ENCODE assay signal across 8 mouse cellular contexts in genomic region chr16:34691156-34691555, GRCm38 (mm10). TPM values are rescaled to one million over a fixed set of nuclear protein-coding genes. Genes with fewer than 3 reads are reported as not detected.
DNase-seq lines count a peak whose midpoint lies in the region; ATAC-seq and TF ChIP-seq lines count a peak whose summit lies in the region.

No protein-coding gene starts in this region.

- intact Hi-C loops in left cerebral cortex, postnatal 14 days (cut with DNase I) = loop anchor here (10.0 kb wide), 1 partner anchor 386 kb away; no protein-coding TSS in a partner anchor

- no peaks in the 10 kb centered on the region; the same call in 1 of the 2 replicates for H3K4me1 ChIP-seq in bone marrow, adult 2 months (ENCODE audit: control insufficient read depth, insufficient read depth, low read length)
- H3K4me1 ChIP-seq in forebrain, embryonic 15.5 days = peaks cover 8% of the 10 kb centered on the region
- peaks cover 4% of the 10 kb centered on the region for H3K4me1 ChIP-seq in liver, adult 2 months (ENCODE audit: control insufficient read depth, insufficient read depth, low read length)
- H3K4me1 ChIP-seq in olfactory bulb, adult 2 months (ENCODE audit: control insufficient read depth, insufficient read depth, low read length) = peaks cover 3% of the 10 kb centered on the region; the same call in 1 of the 2 replicates

- peak overlapping the region; percentile 70 for H3K4me2 ChIP-seq in forebrain, embryonic 15.5 days (replicated peaks)

- no peaks in the 10 kb centered on the region for H3K79me2 ChIP-seq in liver, adult 2 months (ENCODE audit: control insufficient read depth, insufficient read depth, low read length)

- H3K9me3 ChIP-seq in forebrain, embryonic 15.5 days = no peaks in the 10 kb centered on the region

- peak overlapping the region; percentile 57 for H3K9ac ChIP-seq in forebrain, embryonic 15.5 days (replicated peaks)
- H3K9ac ChIP-seq in liver, adult 2 months (ENCODE audit: low read depth, low read length) = no peak overlapping the region; the same call in 1 of the 2 replicates

- peak overlapping the region; percentile 78; the same call in 1 of the 2 replicates for H3K27ac ChIP-seq in layer of hippocampus, adult 2 months
- no peak overlapping the region for H3K27ac ChIP-seq in bone marrow, adult 2 months (ENCODE audit: control insufficient read depth, insufficient read depth, low read depth, low read length, poor library complexity)
- H3K27ac ChIP-seq in forebrain, embryonic 15.5 days (replicated peaks) = no peak overlapping the region
- no peak overlapping the region for H3K27ac ChIP-seq in liver, adult 2 months (replicated peaks; ENCODE audit: insufficient read depth, low read depth, low read length)
- no peak overlapping the region for H3K27ac ChIP-seq in olfactory bulb, adult 2 months (ENCODE audit: insufficient read depth, low read depth, low read length)

- peak overlapping the region; percentile 67 for H3K4me3 ChIP-seq in layer of hippocampus, adult 2 months
- H3K4me3 ChIP-seq in bone marrow, adult 2 months (replicated peaks; ENCODE audit: control insufficient read depth, low read depth, low read length) = peak overlapping the region; percentile 85
- H3K4me3 ChIP-seq in forebrain, embryonic 15.5 days = peak overlapping the region; percentile 69
- peak overlapping the region; percentile 95 for H3K4me3 ChIP-seq in liver, adult 2 months (ENCODE audit: insufficient read depth, low read depth, low read length)
- peak overlapping the region; percentile 87 for H3K4me3 ChIP-seq in olfactory bulb, adult 2 months (ENCODE audit: insufficient read depth, low read depth, low read length)

- H3K27me3 ChIP-seq in forebrain, embryonic 15.5 days = no peaks in the 10 kb centered on the region
- H3K27me3 ChIP-seq in liver, adult 2 months (ENCODE audit: control insufficient read depth, insufficient read depth, low read length) = no peaks in the 10 kb centered on the region

- 25% methylated on average over 11 of the region's 11 CpGs for WGBS in bone marrow, adult 2 months
- WGBS in forebrain, embryonic 15.5 days = 11% methylated on average over 11 of the region's 11 CpGs
- WGBS in liver, adult 2 months = 13% methylated on average over 11 of the region's 11 CpGs
- 9% methylated on average over 11 of the region's 11 CpGs for WGBS in olfactory bulb, adult 2 months

- ATAC-seq in forebrain, embryonic 15.5 days (replicated peaks) = no peak

- no peak for DNase-seq in layer of hippocampus, adult 2 months (ENCODE audit: low spot score in 2 of 2)
- no peak for DNase-seq in layer of hippocampus, adult 9-10 months (ENCODE audit: low spot score)
- DNase-seq in liver, adult 2 months (ENCODE audit: extremely low read depth, low read depth, low spot score) = peak; percentile 67
- no peak for DNase-seq in layer of hippocampus, adult 9-11 months
- DNase-seq in left cerebral cortex, postnatal 14 days (ENCODE audit: low spot score in 2 of 2) = no peak

- TF ChIP-seq CTCF in layer of hippocampus, adult 2 months (conservative IDR thresholded peaks at IDR 0.05) = no peak
- TF ChIP-seq CTCF in bone marrow, adult 2 months (IDR thresholded peaks at IDR 0.05; ENCODE audit: control insufficient read depth, insufficient read depth, low read length) = no peak
- TF ChIP-seq CTCF in liver, adult 2 months (IDR thresholded peaks at IDR 0.05; ENCODE audit: low read depth, low read length) = no peak
- TF ChIP-seq CTCF in olfactory bulb, adult 2 months (IDR thresholded peaks at IDR 0.05; ENCODE audit: insufficient read depth, low read depth, low read length) = no peak

- no peak for TF ChIP-seq POLR2A in bone marrow, adult 2 months (IDR thresholded peaks at IDR 0.05; ENCODE audit: borderline replicate concordance, control insufficient read depth, low read depth, low read length)
- no peak for TF ChIP-seq POLR2A in liver, adult 2 months (IDR thresholded peaks at IDR 0.05; ENCODE audit: extremely low read depth, insufficient read depth, low read length)
- no peak for TF ChIP-seq POLR2A in olfactory bulb, adult 2 months (IDR thresholded peaks at IDR 0.05; ENCODE audit: insufficient read depth, low read depth, low read length)

- no peaks in the 10 kb centered on the region; the same call in 1 of the 2 replicates for H3K36me3 ChIP-seq in forebrain, embryonic 15.5 days
- H3K36me3 ChIP-seq in liver, adult 2 months (ENCODE audit: control insufficient read depth, insufficient read depth, low read length) = no peaks in the 10 kb centered on the region

RNA-seq across cellular contexts. Expression of gene Ccdc14, which starts 0.7 kb away (rescaled TPM):
- total RNA-seq in layer of hippocampus, adult 2 months (2021) = 1 to 10 TPM; 2.8 to 3.2 TPM
- 4.7 and 4.8 TPM in 2 replicates for polyA plus RNA-seq in bone marrow, adult 2 months (2011; ENCODE audit: insufficient read depth, insufficient read length, low replicate concordance, missing spikeins)
- 5.2 and 5.4 TPM in 2 replicates for polyA plus RNA-seq in forebrain, embryonic 15.5 days (2015; fragmentation: Nextera tagmentation; extraction: Ambion mirVana)
- total RNA-seq in liver, adult 2 months (2014; rRNA removed) = 1.2 and 1.3 TPM in 2 replicates
- 0.24 and 0.28 TPM in 2 replicates for polyA plus RNA-seq in liver, adult 2 months (2012; rRNA removed)
- not detected in 2 replicates for polyA plus RNA-seq in olfactory bulb, adult 2 months (2012; ENCODE audit: insufficient read depth, insufficient read length, low replicate concordance, missing spikeins)
- 1 to 10 TPM; 2.0 to 2.6 TPM for total RNA-seq in left cerebral cortex, postnatal 14 days (2021)

RNA-seq across cellular contexts. Expression of gene Ropn1, which starts 41.4 kb away (rescaled TPM):
- not detected for total RNA-seq in layer of hippocampus, adult 2 months (2021)
- not detected in 2 replicates for polyA plus RNA-seq in bone marrow, adult 2 months (2011; ENCODE audit: insufficient read depth, insufficient read length, low replicate concordance, missing spikeins)
- polyA plus RNA-seq in forebrain, embryonic 15.5 days (2015; fragmentation: Nextera tagmentation; extraction: Ambion mirVana) = not detected in 2 replicates
- not detected in 2 replicates for total RNA-seq in liver, adult 2 months (2014; rRNA removed)
- not detected in 2 replicates for polyA plus RNA-seq in liver, adult 2 months (2012; rRNA removed)
- polyA plus RNA-seq in olfactory bulb, adult 2 months (2012; ENCODE audit: insufficient read depth, insufficient read length, low replicate concordance, missing spikeins) = not detected in 2 replicates
- total RNA-seq in left cerebral cortex, postnatal 14 days (2021) = under 1 TPM in 1 of 2 experiments, not detected in 1; 0.55 TPM

RNA-seq across cellular contexts. Expression of gene Mylk, which starts 53.9 kb away (rescaled TPM):
- total RNA-seq in layer of hippocampus, adult 2 months (2021) = 10 to 100 TPM; 13.1 to 14.2 TPM
- polyA plus RNA-seq in bone marrow, adult 2 months (2011; ENCODE audit: insufficient read depth, insufficient read length, low replicate concordance, missing spikeins) = 11.1 and 22.2 TPM in 2 replicates
- 4.3 and 4.6 TPM in 2 replicates for polyA plus RNA-seq in forebrain, embryonic 15.5 days (2015; fragmentation: Nextera tagmentation; extraction: Ambion mirVana)
- 26.3 and 33.0 TPM in 2 replicates for total RNA-seq in liver, adult 2 months (2014; rRNA removed)
- 34.4 and 37.7 TPM in 2 replicates for polyA plus RNA-seq in liver, adult 2 months (2012; rRNA removed)
- not detected in 2 replicates for polyA plus RNA-seq in olfactory bulb, adult 2 months (2012; ENCODE audit: insufficient read depth, insufficient read length, low replicate concordance, missing spikeins)
- total RNA-seq in left cerebral cortex, postnatal 14 days (2021) = 10 to 100 TPM; 11.9 to 13.9 TPM
